Mouse (Mus musculus) forebrain, embryonic 14.5 days (tissue): ENCODE measurements around the gene Tjap1. TPM values are rescaled to one million over a fixed set of nuclear protein-coding genes. Genes with fewer than 3 reads are reported as not detected.

Experiments used
- ATAC-seq: fragments of 200-750 bp; cut with Nextera tagmentation; 2 replicates; pipeline ENCODE4 v1.8.0; 2017; ENCODE audit warnings: mild to moderate bottlenecking, moderate library complexity
- DNase-seq: peaks from one replicate; pipeline ENCODE4 v3.0.0-alpha.2; 2015; ENCODE audit warnings: low spot score
- H3K27ac ChIP-seq: fragments of 300-500 bp; sonication (generic); 2 replicates; pipeline ENCODE4 v1.5.1; 2014; ENCODE audit warnings: low read depth, mild to moderate bottlenecking, control low read depth, low read length, moderate library complexity
- H3K27me3 ChIP-seq: fragments of 300-500 bp; sonication (generic); replicated peaks from 2 replicates; pipeline ENCODE4 v1.6.1; 2014; ENCODE audit warnings: low read length, control low read depth, mixed read lengths; ENCODE audit not compliant: control insufficient read depth, insufficient read depth
- H3K36me3 ChIP-seq: fragments of 300-500 bp; sonication (generic); 2 replicates; pipeline ENCODE4 v1.6.1; 2014; ENCODE audit warnings: low read length, control low read depth; ENCODE audit not compliant: control insufficient read depth, insufficient read depth
- H3K4me1 ChIP-seq: fragments of 300-500 bp; sonication (generic); 2 replicates; pipeline ENCODE4 v1.6.1; 2014; ENCODE audit warnings: antibody characterized with exemption, low read length, control low read depth; ENCODE audit not compliant: control insufficient read depth, insufficient read depth
- H3K4me2 ChIP-seq: fragments of 300-500 bp; sonication (generic); 2 replicates; pipeline ENCODE4 v1.6.1; 2014; ENCODE audit warnings: mild to moderate bottlenecking, control low read depth, low read length
- H3K4me3 ChIP-seq: fragments of 300-500 bp; sonication (generic); 2 replicates; pipeline ENCODE4 v1.5.1; 2014; ENCODE audit warnings: low read depth, low read length, control low read depth
- H3K9ac ChIP-seq: fragments of 300-500 bp; sonication (generic); 2 replicates; pipeline ENCODE4 v1.6.1; 2014; ENCODE audit warnings: mild to moderate bottlenecking, low read length, control low read depth, moderate library complexity
- H3K9me3 ChIP-seq: fragments of 300-500 bp; sonication (generic); replicated peaks from 2 replicates; pipeline ENCODE4 v1.6.1; 2016; ENCODE audit warnings: low read length, control low read depth, mixed read lengths; ENCODE audit not compliant: control insufficient read depth
- WGBS: fragments of 180-500 bp; shearing (Covaris S2); extraction: QIAGEN DNeasy Blood & Tissue Kit; methylation state at CpG from one replicate; pipeline ENCODE4 v1.1.7; 2014; 5-methylcytosine and 5-hydroxymethylcytosine counted together
- polyA plus RNA-seq: library from polyadenylated mRNA; unstranded; fragments of >200 nt; fragmentation: Nextera tagmentation; extraction: Ambion mirVana; gene quantifications from 2 replicates; pipeline ENCODE4 v1.2.1, GENCODE M21; 2014

Tjap1 gene
- polyA plus RNA-seq, result 22.8 and 23.9 TPM in 2 replicates

DNA sequence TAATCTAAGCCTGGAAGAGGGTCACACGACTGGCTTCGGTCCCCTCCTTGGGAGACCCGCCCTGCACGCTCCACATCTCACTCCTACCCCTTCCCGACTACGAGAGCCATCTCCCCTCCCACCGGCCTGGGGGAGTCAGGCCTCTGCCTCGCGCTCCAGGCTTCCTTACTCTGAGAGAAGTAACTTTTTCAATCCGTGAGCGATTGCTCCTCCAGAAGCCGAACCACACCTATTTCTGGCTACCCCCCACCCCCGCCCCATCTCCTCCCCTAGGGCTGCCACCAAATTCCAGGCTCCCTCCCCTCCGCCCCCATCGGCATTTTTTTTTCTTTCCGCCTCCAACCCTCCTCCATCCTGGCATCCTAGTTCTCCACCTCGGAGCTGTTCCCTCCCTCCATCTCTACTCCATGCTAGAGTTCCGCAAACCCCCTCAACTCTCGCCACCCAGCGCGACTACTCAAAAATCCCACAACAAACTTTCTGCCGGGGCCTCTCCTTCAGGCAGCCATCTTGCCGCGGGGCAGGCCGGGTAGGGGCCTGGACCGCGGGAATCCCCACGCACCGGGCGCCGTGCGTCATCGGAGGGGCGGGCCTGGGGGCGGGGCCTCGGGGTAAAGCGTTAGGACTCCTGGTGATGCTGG lies at the start of gene Tjap1:
TSS of gene Tjap1 (minus strand) at position 544 of the 641 bp plus-strand sequence.
- Histone ChIP-seq H3K4me1 (peaks cover 13% of the 10 kb centered on the region), H3K27ac (peak within 1 kb of the TSS; percentile 35; the same call in 1 of the 2 replicates), H3K9me3 (no peaks in the 10 kb centered on the region), H3K36me3 (peaks cover 15% of the 10 kb centered on the region; the same call in 1 of the 2 replicates), H3K27me3 (no peaks in the 10 kb centered on the region), H3K4me3 (peak within 1 kb of the TSS; percentile 59), H3K9ac (peak within 1 kb of the TSS; percentile 80), H3K4me2 (peak within 1 kb of the TSS; percentile 72)
- 0% methylated on average over 37 of the region's 37 CpGs for WGBS
- DNase-seq (peak; percentile 94), ATAC-seq (peak; percentile 99)

DNA sequence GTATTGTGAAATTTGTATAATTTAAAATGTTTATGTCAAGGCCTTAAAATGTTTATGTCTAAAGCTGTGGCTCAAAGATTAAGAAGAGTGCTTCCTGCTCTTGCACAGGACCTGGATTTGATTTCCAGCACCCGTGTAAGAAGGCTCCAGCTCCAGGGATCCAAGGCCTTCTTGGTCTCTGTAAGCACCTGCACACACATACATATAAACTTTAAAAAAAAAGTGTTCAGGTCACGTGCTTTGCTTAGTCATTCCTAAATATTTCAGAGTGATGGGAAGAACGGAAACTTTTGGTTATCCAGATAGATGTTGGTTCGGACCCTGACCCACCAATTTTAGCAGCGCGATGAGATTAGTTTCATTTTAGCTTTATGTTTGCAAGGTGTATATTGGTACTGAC lies 45.9 kb upstream of the Tjap1 start:
- Histone ChIP-seq H3K9ac (peak overlapping the region; percentile 88), H3K36me3 (0 out of 2 replicates have a peak, but pooled peaks cover 1% of the 10 kb centered on the region), H3K4me3 (peak overlapping the region; percentile 63), H3K27ac (peak overlapping the region; percentile 94; the same call in 1 of the 2 replicates), H3K4me1 (peaks cover 8% of the 10 kb centered on the region), H3K4me2 (peak overlapping the region; percentile 83), H3K9me3 (no peaks in the 10 kb centered on the region), H3K27me3 (no peaks in the 10 kb centered on the region)
- DNase-seq (no peak), ATAC-seq (no peak)
- 71% methylated on average over 6 of the region's 6 CpGs for whole genome bisulfite sequencing

DNA sequence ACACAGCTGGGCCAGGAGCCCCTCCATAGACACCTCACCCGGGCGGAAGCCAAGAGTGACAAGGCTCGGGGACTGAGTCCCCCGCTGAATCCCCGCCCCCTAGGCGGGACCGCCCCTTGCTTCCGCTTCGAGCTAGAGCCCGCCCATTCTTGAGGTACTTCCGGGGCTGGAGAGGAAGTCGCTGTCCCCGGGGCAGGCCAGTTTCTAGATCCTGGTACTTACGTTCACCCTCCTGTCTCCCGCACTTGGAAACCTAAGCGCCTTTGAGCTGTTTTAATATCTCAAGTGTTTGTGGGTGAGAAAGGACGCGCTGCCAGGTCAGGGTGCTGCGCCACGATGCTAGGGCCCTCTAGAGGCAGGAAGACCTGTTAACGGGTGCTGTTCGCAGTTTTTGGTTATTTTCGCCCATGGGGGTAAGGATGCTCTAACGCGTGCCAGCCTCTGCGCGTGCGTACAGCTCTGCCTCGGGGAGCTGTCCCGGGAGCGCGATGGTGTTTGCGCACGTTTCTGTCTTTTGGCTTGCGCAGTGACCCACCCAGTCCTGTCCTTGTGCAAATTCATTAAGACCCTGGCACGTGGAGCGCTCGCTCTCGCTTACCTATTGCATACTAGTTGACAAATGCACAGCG lies 45.2 kb upstream of the Tjap1 start, which contains the start of gene Abcc10:
TSS of gene Abcc10 (minus strand) at position 447 of the 629 bp plus-strand sequence.
- ATAC-seq, result peak; percentile 99
- Histone ChIP-seq H3K4me3 (peak within 1 kb of the TSS; percentile 63), H3K9ac (peak within 1 kb of the TSS; percentile 88), H3K27me3 (no peaks in the 10 kb centered on the region), H3K36me3 (0 out of 2 replicates have a peak, but pooled peaks cover 7% of the 10 kb centered on the region), H3K27ac (peak within 1 kb of the TSS; percentile 94), H3K4me1 (peaks cover 8% of the 10 kb centered on the region), H3K4me2 (peak within 1 kb of the TSS; percentile 83), H3K9me3 (no peaks in the 10 kb centered on the region)
- under 1% methylated on average over 40 of the region's 40 CpGs for WGBS
- DNase-seq, result peak; percentile 98

DNA sequence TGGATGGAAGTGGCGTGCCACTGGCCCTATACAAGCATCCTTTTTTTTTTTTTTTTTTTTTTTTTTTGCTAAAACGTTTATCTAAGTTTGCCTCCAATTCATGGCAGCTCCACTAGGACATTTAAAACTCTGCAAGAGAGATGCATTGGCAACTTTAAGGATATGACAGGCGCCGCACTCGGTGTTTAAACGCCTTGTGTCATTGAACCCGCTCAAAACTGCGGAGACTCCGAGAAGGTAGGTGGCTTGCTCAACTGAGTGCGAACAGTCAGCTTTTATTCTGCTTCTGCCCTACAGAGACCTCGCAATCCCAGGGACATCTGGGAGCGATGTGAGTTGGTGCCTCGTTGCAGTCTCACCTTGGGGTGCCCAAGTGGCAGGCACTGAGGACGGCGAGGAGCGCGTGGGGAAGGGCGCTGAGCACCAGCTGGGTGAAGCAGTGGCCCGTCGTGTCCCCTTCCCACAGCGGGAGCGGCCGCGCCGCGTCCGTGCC lies 44.6 kb upstream of the Tjap1 start:
- peak overlapping the region; percentile 94 for H3K27ac ChIP-seq
- WGBS, result 3% methylated on average over 26 of the region's 27 CpGs
- H3K27me3 ChIP-seq, result no peaks in the 10 kb centered on the region
- no peaks in the 10 kb centered on the region for H3K9me3 ChIP-seq
- H3K4me1 ChIP-seq, result peaks cover 8% of the 10 kb centered on the region
- DNase-seq (no peak), ATAC-seq (no peak)
- peak overlapping the region; percentile 63 for H3K4me3 ChIP-seq
- H3K36me3 ChIP-seq, result 0 out of 2 replicates have a peak, but pooled peaks cover 7% of the 10 kb centered on the region
- H3K9ac ChIP-seq, result peak overlapping the region; percentile 88
- peak overlapping the region; percentile 83 for H3K4me2 ChIP-seq

DNA sequence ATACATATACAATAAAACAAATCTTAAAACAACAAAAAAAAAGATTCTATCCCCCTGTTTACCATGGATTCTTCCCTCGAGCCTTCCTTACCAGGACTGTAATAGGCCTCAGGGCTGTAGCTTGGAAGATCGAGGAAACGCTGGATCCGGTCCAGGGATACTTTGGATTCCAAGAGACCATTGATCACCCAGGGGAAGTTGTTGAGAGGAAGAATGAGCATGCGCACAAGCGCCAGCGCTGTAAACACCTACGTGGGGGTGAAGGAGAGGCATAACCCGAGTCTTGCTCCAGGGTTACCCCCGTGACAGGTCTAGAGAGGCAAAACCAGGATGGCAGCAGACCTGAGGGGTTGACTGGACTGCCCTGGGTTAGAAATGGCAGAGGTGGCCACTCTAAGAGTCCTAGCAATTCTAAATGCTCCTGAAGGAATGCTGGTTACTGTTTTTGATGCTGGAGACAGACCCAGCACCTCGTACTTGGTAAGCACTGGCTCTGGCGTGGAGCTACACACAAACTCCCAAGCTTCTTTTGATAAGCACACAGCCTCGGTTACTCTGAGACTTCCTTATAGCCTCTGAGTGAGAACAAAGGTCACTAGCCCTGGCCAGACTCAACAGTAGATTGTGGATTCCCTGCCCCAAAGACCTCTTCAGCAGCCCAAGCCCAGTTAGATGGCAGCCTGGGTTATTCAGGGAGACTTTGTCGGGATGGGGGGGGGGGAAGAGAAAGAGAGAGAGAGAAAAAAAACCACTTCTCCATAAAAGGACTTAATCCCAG lies 39.4 kb upstream of the Tjap1 start:
- 89% methylated on average over 14 of the region's 14 CpGs for WGBS
- ATAC-seq, result no peak
- no peak overlapping the region for H3K4me2 ChIP-seq

DNA sequence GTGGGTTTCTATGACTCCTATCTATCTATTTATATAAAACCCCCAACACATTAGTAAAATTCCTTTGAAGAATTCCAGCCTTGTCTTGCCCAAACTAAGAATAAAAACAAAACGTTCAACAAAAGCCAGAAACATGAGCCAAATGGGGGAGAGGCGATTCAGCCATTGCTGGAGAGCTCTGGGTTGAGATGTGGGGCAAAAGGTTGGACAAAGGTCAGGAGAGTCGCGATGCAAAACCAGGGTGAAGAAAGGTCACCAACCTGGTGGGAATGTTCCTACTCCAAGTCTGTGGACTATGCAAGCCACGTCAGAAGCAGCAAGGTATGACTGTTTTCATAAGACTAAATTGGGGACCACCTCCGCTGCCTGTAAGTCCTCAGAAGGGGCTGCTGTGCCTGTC lies 37.7 kb upstream of the Tjap1 start:
- ATAC-seq, result no peak
- Histone ChIP-seq H3K4me1 (no peaks in the 10 kb centered on the region), H3K9me3 (no peaks in the 10 kb centered on the region), H3K36me3 (peaks cover 12% of the 10 kb centered on the region), H3K27me3 (no peaks in the 10 kb centered on the region), H3K4me2 (no peak overlapping the region), H3K4me3 (no peak overlapping the region), H3K27ac (no peak overlapping the region), H3K9ac (no peak overlapping the region)
- DNase-seq, result no peak
- 86% methylated on average over 6 of the region's 6 CpGs for WGBS

More for the DNA sequence above, 39.4 kb upstream of the Tjap1 start:
- Histone ChIP-seq H3K27me3 (no peaks in the 10 kb centered on the region), H3K36me3 (peaks cover 12% of the 10 kb centered on the region), H3K9ac (no peak overlapping the region), H3K4me1 (peaks cover 3% of the 10 kb centered on the region; the same call in 1 of the 2 replicates), H3K4me3 (no peak overlapping the region), H3K27ac (no peak overlapping the region), H3K9me3 (no peaks in the 10 kb centered on the region)
- DNase-seq, result no peak

DNA sequence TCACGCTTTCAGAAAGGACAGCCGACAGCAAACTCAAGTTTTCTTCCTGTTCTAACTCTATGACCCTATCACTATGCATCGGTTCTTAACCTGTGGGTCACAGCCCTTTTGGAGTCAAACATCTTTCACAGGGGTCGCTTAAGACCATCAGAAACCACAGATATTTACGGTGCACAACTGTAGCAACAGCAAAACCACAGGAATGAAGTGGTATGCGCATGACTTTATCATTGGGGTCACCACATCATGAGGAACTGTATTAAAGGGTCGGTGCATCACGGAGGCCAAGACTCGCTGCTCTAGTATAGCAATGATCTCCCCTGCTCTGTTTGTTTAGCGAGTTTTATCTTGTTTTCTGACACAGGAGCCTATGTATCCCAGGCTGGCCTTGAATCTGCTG lies 33.0 kb upstream of the Tjap1 start:
- Histone ChIP-seq H3K4me2 (no peak overlapping the region), H3K4me3 (no peak overlapping the region), H3K4me1 (no peaks in the 10 kb centered on the region), H3K36me3 (0 out of 2 replicates have a peak, but pooled peaks cover 3% of the 10 kb centered on the region), H3K27ac (no peak overlapping the region), H3K9ac (no peak overlapping the region), H3K9me3 (no peaks in the 10 kb centered on the region), H3K27me3 (no peaks in the 10 kb centered on the region)
- WGBS, result 93% methylated on average over 10 of the region's 10 CpGs
- no peak for DNase-seq
- ATAC-seq, result no peak

DNA sequence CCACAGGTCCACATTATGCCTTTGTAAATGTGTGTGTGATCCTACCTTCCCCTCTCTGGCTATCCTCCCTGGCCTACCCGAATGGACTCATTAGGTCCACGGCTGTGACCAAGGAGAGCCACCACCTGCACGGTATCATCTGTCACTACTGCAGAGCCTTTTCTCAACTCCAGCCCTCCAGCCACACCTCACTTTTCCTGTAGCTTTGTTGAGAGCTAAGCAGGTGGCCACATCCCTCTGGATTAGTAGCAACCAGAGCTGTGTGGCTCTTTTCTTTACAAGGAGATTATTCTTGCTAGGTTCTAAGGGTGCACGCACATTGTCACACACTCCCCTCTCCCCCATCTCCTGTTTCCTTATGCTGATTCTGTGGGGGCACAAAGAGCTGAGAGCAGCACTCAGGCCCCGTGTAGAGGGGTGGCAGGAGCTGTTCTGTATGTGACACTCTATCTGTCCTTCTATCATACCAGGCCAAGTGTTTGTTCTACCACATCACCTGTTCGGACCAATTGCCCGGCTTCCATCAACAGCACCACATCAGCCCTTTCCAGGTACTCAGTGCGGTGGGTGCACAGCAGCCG lies 30.4 kb upstream of the Tjap1 start:
- 0 out of 2 replicates have a peak, but pooled peaks cover 3% of the 10 kb centered on the region for H3K36me3 ChIP-seq
- no peak overlapping the region for H3K27ac ChIP-seq
- 77% methylated on average over 9 of the region's 9 CpGs for WGBS
- no peaks in the 10 kb centered on the region for H3K27me3 ChIP-seq
- DNase-seq (no peak), ATAC-seq (no peak)
- H3K4me3 ChIP-seq, result no peak overlapping the region
- no peaks in the 10 kb centered on the region for H3K9me3 ChIP-seq
- no peak overlapping the region for H3K9ac ChIP-seq
- no peak overlapping the region for H3K4me2 ChIP-seq
- no peaks in the 10 kb centered on the region for H3K4me1 ChIP-seq
